Mouse (Mus musculus) embryonic fibroblast, embryonic 13.5 days (primary cell): ENCODE results near the gene Thbd.

Experiments
- CTCF ChIP-seq: IDR thresholded peaks from 2 replicates; pipeline ENCODE4 v1.5.1; 2011; ENCODE audit warnings: mild to moderate bottlenecking, control low read depth, low read length, moderate library complexity, borderline replicate concordance; ENCODE audit not compliant: insufficient read depth
- POLR2A ChIP-seq: IDR thresholded peaks from 2 replicates; pipeline ENCODE4 v1.6.1; 2011; ENCODE audit warnings: low read depth, mild to moderate bottlenecking, control low read depth, low read length, moderate library complexity

DNA sequence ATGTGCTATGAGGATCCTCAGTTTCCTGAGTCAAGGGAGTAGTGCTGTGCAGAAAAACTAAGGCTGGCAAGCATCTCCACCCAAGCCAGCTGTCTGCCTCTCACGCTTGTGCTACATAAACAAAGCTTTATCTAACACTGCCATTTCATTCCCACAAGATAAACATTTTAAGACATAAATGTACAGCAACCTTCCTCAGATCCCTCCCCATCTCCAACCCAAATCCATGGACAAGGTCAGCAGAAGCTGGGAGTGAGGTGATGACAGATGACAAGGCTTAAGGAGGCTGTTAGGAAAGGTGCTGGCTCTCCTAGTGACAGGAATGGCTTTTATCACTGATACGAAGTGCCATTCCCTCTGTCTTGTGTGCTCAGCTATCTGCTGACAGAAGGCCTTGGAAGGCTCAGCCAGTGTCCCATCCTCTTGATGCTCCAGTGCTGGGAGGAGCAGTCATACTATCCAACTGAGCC lies 34.4 kb downstream of the Thbd start:
- no peak for TF ChIP-seq POLR2A
- TF ChIP-seq CTCF = no peak
